Mouse (Mus musculus): Measurements from ENCODE around the gene BC024063. TPM values are rescaled to one million over a fixed set of nuclear protein-coding genes. Genes with fewer than 3 reads are reported as not detected.

The BC024063 gene
- polyA plus RNA-seq (2012; rRNA removed) = 0.07 TPM in 1 of 2 replicates, not detected in the other

DNA sequence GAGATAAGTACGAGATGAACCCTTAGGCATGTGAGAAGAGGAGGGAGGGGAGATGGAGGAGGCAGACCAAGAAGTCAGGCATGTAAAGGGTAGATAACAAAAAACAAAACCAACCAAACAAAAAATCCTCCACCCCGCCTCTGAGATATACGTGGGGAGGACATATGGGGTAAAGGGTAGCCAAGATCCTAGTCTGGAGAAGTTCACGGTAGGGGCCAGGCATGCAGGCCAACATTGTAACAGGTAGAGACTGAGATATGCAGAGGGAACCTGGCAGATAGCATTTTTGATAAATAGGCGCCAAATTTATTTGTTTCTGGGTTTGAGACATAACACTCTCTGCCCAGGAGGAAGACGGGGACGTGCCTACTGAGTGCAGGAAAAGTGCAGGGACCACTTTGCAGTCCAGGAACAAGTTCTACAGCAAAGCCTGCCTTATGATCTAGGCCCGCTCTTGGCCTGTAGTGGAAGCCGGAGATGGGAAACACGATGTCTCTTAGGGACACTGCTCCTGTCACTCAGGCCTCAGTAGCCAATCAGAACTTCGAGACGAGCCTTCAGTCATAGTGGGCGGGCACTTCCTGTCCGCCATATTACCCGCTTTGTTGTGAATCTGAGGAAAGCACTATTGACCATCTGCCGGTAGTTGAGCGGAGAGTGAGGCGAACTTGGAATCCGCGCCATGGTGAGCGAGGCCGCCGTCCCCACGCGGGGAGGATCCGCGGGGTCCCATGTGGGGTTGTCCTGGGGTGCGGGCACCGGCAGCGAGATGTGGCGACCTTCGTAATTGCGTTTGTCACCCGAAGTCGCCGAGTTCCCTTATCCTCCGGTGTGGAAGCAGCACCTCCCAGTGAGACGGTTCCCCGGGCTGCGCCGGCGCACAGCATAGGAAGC lies at the start of gene BC024063:
Gene BC024063, plus strand, starts transcription at position 626 of the 894 bp plus-strand sequence.

DNA sequence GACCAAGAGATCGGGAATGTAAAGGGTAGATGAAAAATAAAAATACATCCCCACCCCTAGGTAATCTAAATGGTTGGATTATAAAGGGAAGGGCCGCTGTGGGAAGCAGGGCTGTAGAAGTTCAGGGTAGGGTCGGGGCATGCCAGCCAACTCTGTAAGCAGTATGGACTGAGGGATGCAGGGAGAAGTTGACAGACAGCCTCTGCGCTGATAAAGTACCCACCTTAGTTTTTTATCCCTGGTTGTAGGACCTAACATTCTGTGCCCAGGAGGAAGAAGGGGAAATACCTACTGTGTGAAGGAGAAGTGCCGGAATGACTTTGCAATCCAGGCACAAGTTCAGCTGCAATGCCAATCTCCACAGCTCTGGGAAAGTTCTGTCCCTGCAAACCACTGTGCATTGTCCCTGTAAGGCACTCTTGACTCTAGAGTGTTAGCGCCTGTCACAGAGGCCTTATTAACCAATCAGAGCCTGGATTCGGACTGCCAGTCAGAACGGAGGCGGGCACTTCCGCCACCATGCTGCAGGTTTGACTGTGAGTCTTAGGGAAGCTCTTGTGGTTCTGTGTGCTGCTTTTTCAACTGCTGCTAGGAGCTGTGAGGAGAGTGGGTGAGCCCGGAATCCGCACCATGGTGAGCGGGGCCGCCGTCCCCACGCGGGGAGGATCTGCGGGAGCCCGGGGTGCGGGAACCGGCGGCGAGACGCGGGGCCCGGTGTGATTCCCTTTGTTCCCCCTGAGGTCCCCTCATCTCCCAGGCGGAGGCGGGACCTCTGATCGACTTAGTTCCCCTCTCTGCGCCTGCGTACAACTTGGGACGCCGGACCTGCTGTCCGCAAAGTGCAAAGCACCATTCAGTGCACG lies 35.3 kb upstream of the BC024063 start, which contains the start of gene Zfp873:
Gene Zfp873, plus strand, starts transcription at position 527 of the 863 bp plus-strand sequence.

DNA sequence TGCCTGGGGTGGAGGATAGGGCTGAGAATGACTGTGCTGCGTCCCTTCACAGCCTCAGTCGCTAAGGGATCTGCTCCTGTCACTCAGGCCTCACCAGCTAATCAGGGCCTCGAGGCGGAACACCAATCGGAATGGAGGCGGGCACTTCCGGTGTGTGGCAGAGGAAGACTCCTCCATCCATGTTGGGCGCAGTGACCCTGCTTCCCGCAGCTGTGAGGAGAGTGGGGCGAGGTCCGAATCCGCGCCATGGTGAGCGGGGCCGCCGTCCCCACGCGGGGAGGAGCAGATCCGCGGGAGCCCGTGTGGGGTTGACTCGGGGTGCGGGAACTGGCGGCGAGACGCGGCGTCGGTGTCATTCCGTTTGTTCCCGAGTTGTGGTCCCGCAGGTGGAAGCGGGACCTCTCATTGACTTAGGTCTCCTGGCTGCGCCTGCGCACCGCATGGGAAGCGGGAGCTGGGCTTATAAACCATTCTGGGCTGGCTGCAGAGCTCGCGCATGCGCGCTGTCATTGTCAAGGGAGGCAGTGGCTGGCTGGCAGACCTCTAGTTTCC lies 44.8 kb downstream of the BC024063 start, which contains the start of gene AU041133:
Gene AU041133, plus strand, starts transcription at position 164 of the 552 bp plus-strand sequence.

Other genes starting within 250 kb of the BC024063 start
- gene Gm32687, start 219.4 kb upstream of the BC024063 start, polyA plus RNA-seq (2012; rRNA removed) = 0.22 and 0.32 TPM in 2 replicates
- gene Zfp781, start 152.9 kb upstream of the BC024063 start, polyA plus RNA-seq (2012; rRNA removed) = 0.08 TPM in 1 of 2 replicates, not detected in the other
- gene Zfp873, start 35.2 kb upstream of the BC024063 start, polyA plus RNA-seq (2012; rRNA removed) = 0.71 and 1.5 TPM in 2 replicates
- 0.07 and 0.21 TPM in 2 replicates for gene AU041133, start 44.7 kb downstream of the BC024063 start, polyA plus RNA-seq (2012; rRNA removed)
- 0.30 and 0.65 TPM in 2 replicates for gene Zfp938, start 157.9 kb downstream of the BC024063 start, polyA plus RNA-seq (2012; rRNA removed)
- gene 4932415D10Rik, start 233.2 kb downstream of the BC024063 start, polyA plus RNA-seq (2012; rRNA removed) = not detected in 2 replicates